Mouse (Mus musculus) bone marrow, adult 2 months (tissue): ENCODE measurements around the gene Hist2h2aa2. TPM values are rescaled to one million over a fixed set of nuclear protein-coding genes. Genes with fewer than 3 reads are reported as not detected.

Source experiments
- H3K27ac ChIP-seq: fragments of 200-500 bp; 2 replicates; pipeline ENCODE4 v1.5.1; 2012; ENCODE audit warnings: low read depth, mild to moderate bottlenecking, control low read depth, inconsistent platforms, low read length; ENCODE audit not compliant: control insufficient read depth, poor library complexity, insufficient read depth
- H3K4me1 ChIP-seq: fragments of 200-500 bp; 2 replicates; pipeline ENCODE4 v1.6.1; 2011; ENCODE audit warnings: low read length; ENCODE audit not compliant: control insufficient read depth, insufficient read depth
- H3K4me3 ChIP-seq: fragments of 200-500 bp; replicated peaks from 2 replicates; pipeline ENCODE3; 2011; ENCODE audit warnings: mild to moderate bottlenecking, low read depth, low read length, control low read depth; ENCODE audit not compliant: control insufficient read depth
- CTCF ChIP-seq: fragments of 200-500 bp; IDR thresholded peaks from 2 replicates; pipeline ENCODE4 v1.5.1; 2011; ENCODE audit warnings: low read length, control low read depth; ENCODE audit not compliant: control insufficient read depth, insufficient read depth
- POLR2A ChIP-seq: fragments of 200-500 bp; IDR thresholded peaks from 2 replicates; pipeline ENCODE4 v1.6.1; 2011; ENCODE audit warnings: low read depth, mild to moderate bottlenecking, control low read depth, low read length, borderline replicate concordance; ENCODE audit not compliant: control insufficient read depth
- WGBS: fragments of 180-500 bp; shearing (Covaris S2); methylation state at CpG from one replicate; pipeline ENCODE4 v1.1.7; 2018; 5-methylcytosine and 5-hydroxymethylcytosine counted together
- polyA plus RNA-seq: library from polyadenylated mRNA; stranded (reverse); fragments of >200 nt; gene quantifications from 2 replicates; pipeline ENCODE4 v1.2.4, GENCODE M21; 2011; ENCODE audit warnings: low replicate concordance; ENCODE audit not compliant: missing spikeins, insufficient read depth, insufficient read length

The Hist2h2aa2 gene
- polyA plus RNA-seq, 1 experiment: 139 TPM

GRCm38 (mm10) chr3:96263558-96264403 lies 23.7 kb upstream of the Hist2h2aa2 start:
- H3K4me1 ChIP-seq: no peaks in the 10 kb centered on the region; the same call in 1 of the 2 replicates
- H3K27ac ChIP-seq: peak overlapping the region; percentile 97
- TF ChIP-seq POLR2A (no peak), CTCF (no peak)
- under 1% methylated on average over 27 of the region's 27 CpGs for WGBS
- peak overlapping the region; percentile 57 for H3K4me3 ChIP-seq

- no peaks in the 10 kb centered on the region; the same call in 1 of the 2 replicates for H3K4me1 ChIP-seq
- TF ChIP-seq CTCF (peak; percentile 26; the same call in 1 of the 2 replicates), POLR2A (peak; percentile 100)
- H3K27ac ChIP-seq: peak within 1 kb of the TSS; percentile 98
- H3K4me3 ChIP-seq: peak within 1 kb of the TSS; percentile 74
- WGBS: under 1% methylated on average over 40 of the region's 40 CpGs
Observed at GRCm38 (mm10) chr3:96262979-96263550, 23.0 kb upstream of the Hist2h2aa2 start, which contains the start of gene Hist2h4. Hist2h4 (minus strand) TSS chr3:96263311.

- TF ChIP-seq POLR2A (peak; percentile 56), CTCF (no peak; the same call in 1 of the 2 replicates)
- peak overlapping the region; percentile 98 for H3K27ac ChIP-seq
- H3K4me1 ChIP-seq: no peaks in the 10 kb centered on the region; the same call in 1 of the 2 replicates
- under 1% methylated on average over 19 of the region's 19 CpGs for WGBS
- H3K4me3 ChIP-seq: peak overlapping the region; percentile 74
Observed at GRCm38 (mm10) chr3:96262216-96262875, 22.3 kb upstream of the Hist2h2aa2 start.

- WGBS: 49% methylated on average over 3 of the region's 3 CpGs
- TF ChIP-seq CTCF (no peak), POLR2A (no peak)
- peak overlapping the region; percentile 98 for H3K27ac ChIP-seq
- peak overlapping the region; percentile 38 for H3K4me3 ChIP-seq
- H3K4me1 ChIP-seq: no peaks in the 10 kb centered on the region; the same call in 1 of the 2 replicates
Observed at GRCm38 (mm10) chr3:96261623-96262022, 21.5 kb upstream of the Hist2h2aa2 start.

- no peak overlapping the region for H3K4me3 ChIP-seq
- 88% methylated on average over 5 of the region's 5 CpGs for WGBS
- no peaks in the 10 kb centered on the region; the same call in 1 of the 2 replicates for H3K4me1 ChIP-seq
- TF ChIP-seq CTCF: no peak
- no peak for TF ChIP-seq POLR2A
- H3K27ac ChIP-seq: no peak overlapping the region
Observed at GRCm38 (mm10) chr3:96260220-96260619, 20.1 kb upstream of the Hist2h2aa2 start.

GRCm38 (mm10) chr3:96257190-96257589 lies 17.1 kb upstream of the Hist2h2aa2 start:
- no peak for TF ChIP-seq CTCF
- no peak for TF ChIP-seq POLR2A
- Histone ChIP-seq H3K27ac (no peak overlapping the region), H3K4me3 (no peak overlapping the region), H3K4me1 (no peaks in the 10 kb centered on the region; the same call in 1 of the 2 replicates)
- 76% methylated on average over 3 of the region's 3 CpGs for WGBS

- TF ChIP-seq POLR2A (no peak), CTCF (no peak)
- Histone ChIP-seq H3K4me3 (no peak overlapping the region), H3K4me1 (peaks cover under 1% of the 10 kb centered on the region; the same call in 1 of the 2 replicates), H3K27ac (no peak overlapping the region)
- WGBS: 46% methylated on average over 5 of the region's 5 CpGs
Observed at GRCm38 (mm10) chr3:96255926-96256593, 16.0 kb upstream of the Hist2h2aa2 start.
